Mouse (Mus musculus): ENCODE results near the gene 1700066M21Rik.

The 1700066M21Rik gene

DNA sequence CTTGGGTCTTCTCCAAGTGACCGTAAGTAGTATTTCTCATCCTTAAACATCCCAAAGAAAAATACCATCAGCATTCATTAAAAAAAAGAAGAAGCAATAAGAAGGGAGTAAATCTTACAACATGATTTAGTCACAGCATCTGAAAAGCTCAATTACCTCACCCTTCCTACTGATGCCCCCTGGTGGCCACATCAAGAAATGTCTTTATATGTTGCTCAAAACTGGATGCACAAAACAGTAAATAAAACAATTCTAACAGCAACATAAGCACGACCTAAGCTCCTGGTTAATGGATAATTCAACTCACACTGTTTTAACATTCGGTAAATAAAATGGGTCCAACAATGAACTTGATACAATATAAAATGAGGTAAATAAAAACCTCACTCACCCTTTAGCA, 16.6 kb downstream of the 1700066M21Rik start:
- peak in 1 of 2 experiments; percentile 47 for DNase-seq

GRCm38 (mm10) chr1:57400321-57400720, 22.9 kb downstream of the 1700066M21Rik start:
- no peak for DNase-seq

- DNase-seq: no peak
Observed at GRCm38 (mm10) chr1:57400877-57401276, 23.5 kb downstream of the 1700066M21Rik start.

- DNase-seq: no peak
Observed at GRCm38 (mm10) chr1:57402116-57402515, 24.7 kb downstream of the 1700066M21Rik start.

DNA sequence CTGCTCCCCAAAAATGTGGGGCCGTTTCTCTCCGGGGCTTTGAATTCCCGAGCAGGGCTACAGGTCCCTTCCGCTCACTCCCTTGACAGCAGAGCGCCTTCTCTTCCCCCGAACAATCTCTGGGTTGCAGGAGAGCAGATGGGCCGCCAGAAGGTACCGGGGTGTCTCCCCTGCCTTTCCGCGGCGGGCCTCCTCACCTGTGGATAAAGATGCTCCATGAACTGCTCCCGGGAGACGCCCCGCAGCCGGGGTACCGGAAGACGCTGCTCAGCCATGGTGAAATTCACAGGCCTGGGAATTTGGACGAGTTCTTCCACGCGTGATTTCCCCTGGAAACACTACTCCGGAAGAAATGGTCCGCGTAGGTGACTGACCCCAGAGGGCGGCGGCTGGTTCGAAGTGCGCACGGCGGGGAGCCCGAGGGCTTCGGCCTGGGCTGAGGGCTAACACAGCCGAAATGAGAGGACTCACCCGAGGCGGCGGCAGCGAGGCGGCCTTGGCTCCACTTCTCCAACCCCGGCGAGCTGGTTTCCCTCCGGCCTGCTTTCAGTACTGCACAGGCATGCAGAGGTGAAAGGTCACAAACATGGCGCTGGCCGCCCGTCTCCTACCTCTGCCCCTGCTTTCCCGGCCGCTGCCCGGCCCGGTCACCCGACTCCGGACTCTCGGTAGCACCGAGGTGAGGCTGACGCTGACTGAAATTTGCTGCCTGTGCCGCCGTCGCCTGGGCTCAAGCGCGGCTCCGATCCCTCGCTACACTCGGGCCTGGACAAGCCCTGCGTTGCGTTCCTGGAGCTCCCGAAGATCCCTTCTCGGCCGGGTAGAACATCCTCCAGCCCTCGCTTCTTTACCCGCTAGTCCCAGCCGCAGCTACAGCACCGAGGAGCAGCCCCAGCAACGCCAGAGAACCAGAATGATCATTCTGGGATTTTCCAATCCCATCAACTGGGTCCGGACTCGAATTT, 29.0 kb downstream of the 1700066M21Rik start, which contains the start of the genes Maip1 and Tyw5:
Maip1 (plus strand) TSS at position 142 of the 965 bp plus-strand sequence.
Tyw5 (minus strand) TSS at position 915 of the 965 bp plus-strand sequence.
- peak; percentile 87 for DNase-seq

- no peak for DNase-seq
Observed at GRCm38 (mm10) chr1:57408994-57409393, 31.6 kb downstream of the 1700066M21Rik start.

DNA sequence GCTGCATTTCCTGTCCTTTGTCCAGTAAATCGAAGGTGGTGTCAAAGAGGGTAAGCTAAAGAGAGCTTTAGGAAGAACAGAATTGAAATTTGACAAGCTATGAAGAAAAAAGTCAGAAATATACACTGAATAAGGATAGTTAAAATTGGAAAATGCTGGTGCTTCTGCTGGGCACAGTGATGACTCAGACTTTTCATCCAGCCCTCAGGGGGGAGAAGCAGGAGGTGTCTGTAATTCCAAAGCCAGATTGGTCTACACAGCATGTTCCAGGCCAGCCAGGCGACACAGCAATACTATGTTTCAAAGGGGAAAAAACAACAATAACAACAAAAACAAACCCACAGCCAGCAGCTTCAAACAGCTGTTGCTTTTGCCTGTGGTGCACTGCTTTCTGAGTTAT, 36.0 kb downstream of the 1700066M21Rik start:
- no peak for DNase-seq

DNA sequence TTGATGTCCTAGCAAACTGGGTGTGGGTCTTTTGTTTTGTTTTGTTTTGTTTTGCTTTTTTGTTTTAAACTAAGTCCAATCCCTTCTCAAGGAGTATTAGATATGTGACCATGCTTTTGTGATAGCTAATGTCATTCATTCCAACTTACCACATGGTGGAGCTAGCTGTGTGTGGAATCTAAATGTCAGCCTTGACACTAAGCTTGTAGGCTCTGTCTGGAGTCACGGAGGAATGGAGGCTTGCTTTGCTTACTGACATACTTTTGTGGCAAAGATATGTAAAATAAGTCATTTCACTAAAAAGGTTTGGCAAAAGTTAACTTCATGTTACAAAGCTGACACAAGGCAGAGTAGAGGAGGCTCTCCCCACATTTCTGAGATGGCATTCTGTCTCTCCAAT, 46.3 kb downstream of the 1700066M21Rik start:
- no peak for DNase-seq

DNA sequence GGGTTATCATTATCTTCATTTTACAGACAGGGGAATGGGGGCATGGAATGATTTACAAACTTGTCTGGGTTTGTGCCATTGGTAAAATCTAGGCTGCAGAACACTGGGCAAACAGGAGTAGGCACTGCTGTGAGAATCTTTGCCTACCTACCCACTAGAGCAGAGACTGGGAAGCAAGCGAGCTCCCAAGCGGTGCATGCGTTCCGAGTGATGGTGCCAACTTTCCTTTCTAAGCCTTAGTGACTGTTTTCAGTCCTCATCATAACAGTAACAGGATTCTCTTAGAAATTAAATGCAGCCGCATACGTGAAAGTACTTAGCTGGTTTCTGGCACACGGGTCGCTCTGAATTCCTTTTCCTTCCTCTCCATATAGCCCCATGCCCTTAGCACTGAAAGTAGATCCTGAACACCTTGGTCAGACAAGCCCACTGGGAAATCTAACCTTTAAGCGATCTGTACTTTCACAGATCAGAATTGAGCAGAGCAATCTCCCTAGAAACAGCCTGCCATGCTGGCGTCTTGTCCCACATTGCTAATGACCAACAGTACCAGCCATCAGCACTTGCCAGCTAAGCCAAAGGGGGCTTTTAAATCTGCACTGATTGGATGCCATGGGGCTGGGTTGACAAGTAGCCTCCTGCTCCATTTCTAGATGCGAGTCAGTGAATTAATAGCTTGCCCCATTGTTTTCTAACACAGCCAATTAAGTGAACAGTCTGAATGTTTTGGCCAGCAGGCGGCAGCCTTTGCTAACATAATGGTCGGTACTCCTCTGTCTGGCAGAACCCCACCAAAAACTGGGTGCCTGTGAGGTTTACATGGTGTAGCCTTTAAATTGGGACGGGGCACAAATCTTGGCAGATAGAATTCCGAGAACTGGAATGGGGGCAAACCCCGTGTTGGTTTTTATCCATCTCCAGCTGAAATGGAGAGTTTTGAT, 51.2 kb downstream of the 1700066M21Rik start:
- DNase-seq: peak; percentile 75 to 87

GRCm38 (mm10) chr1:57429786-57430483, 52.5 kb downstream of the 1700066M21Rik start:
- DNase-seq: peak; percentile 18 to 33

- no peak for DNase-seq
Observed at GRCm38 (mm10) chr1:57433141-57433540, 55.7 kb downstream of the 1700066M21Rik start.
